Mouse (Mus musculus) gastrocnemius, postnatal 36 days (tissue): ENCODE measurements around the gene Gas7. TPM values are rescaled to one million over a fixed set of nuclear protein-coding genes. Genes with fewer than 3 reads are reported as not detected.

ENCODE experiments used
- DNase-seq, 2 experiments: peaks; one replicate each; pipeline ENCODE4 v3.0.0; 2022
- intact Hi-C: fragments of 180-260 bp; cut with DNase I; formaldehyde crosslinking; loops from one replicate; pipeline ENCODE4 v1.15.1; 2025
- long read RNA-seq, 2 experiments: library from polyadenylated mRNA; stranded (forward); transcript quantifications; one replicate each; pipeline ENCODE4 v2.0.0; 2021
- total RNA-seq, 2 experiments: library from RNA; stranded (reverse); gene quantifications; 2 replicates each; pipeline ENCODE4 v1.2.3; 2021

The Gas7 gene
- 10 to 100 TPM in 1 of 2 experiments, 1 to 10 TPM in 1; 6.9 to 10.2 TPM for total RNA-seq
- long read RNA-seq, experiment 1, full-length matches to known transcripts: 1 of 3 reads
- long read RNA-seq, experiment 1, partial matches to known transcripts: 0 of 3 reads
- long read RNA-seq, experiment 1, other reads (novel, unspliced or antisense): 2 of 3 reads
- long read RNA-seq, experiment 2, partial matches to known transcripts: 1 of 2 reads
- long read RNA-seq, experiment 2, other reads (novel, unspliced or antisense): 1 of 2 reads

GRCm38 (mm10) chr11:67454874-67455526, at the start of gene Gas7:
Gene Gas7, plus strand, starts transcription at chr11:67455437.
- DNase-seq: peak; percentile 28 to 57
- intact Hi-C loops: loop anchor here (10.0 kb wide), 1 partner anchor 190 kb away; no protein-coding TSS in a partner anchor

GRCm38 (mm10) chr11:67414346-67414940, 40.8 kb upstream of the Gas7 start:
- intact Hi-C loops: no loop called here

GRCm38 (mm10) chr11:67423575-67423974, 31.7 kb upstream of the Gas7 start:
- DNase-seq: no peak
- intact Hi-C loops: no loop called here

More at GRCm38 (mm10) chr11:67414346-67414940, 40.8 kb upstream of the Gas7 start:
- DNase-seq: no peak

- peak; percentile 16 to 29 for DNase-seq
Observed at GRCm38 (mm10) chr11:67428196-67428595, 27.0 kb upstream of the Gas7 start.

GRCm38 (mm10) chr11:67429836-67430235, 25.4 kb upstream of the Gas7 start:
- intact Hi-C loops: loop anchor here (5.0 kb wide), 1 partner anchor 217 kb away; no protein-coding TSS in a partner anchor
- DNase-seq: no peak

More at GRCm38 (mm10) chr11:67428196-67428595, 27.0 kb upstream of the Gas7 start:
- intact Hi-C loops: loop anchor here (5.0 kb wide), 1 partner anchor 219 kb away; no protein-coding TSS in a partner anchor

- DNase-seq: no peak
- intact Hi-C loops: no loop called here
Observed at GRCm38 (mm10) chr11:67431116-67431645, 24.1 kb upstream of the Gas7 start.

- intact Hi-C loops: no loop called here
- DNase-seq: no peak
Observed at GRCm38 (mm10) chr11:67431864-67432263, 23.4 kb upstream of the Gas7 start.

- intact Hi-C loops: no loop called here
Observed at GRCm38 (mm10) chr11:67433763-67434162, 21.5 kb upstream of the Gas7 start.

GRCm38 (mm10) chr11:67438746-67439145, 16.5 kb upstream of the Gas7 start:
- peak in 1 of 2 experiments; percentile 32 for DNase-seq
- intact Hi-C loops: no loop called here

More at GRCm38 (mm10) chr11:67433763-67434162, 21.5 kb upstream of the Gas7 start:
- no peak for DNase-seq

- intact Hi-C loops: no loop called here
- no peak for DNase-seq
Observed at GRCm38 (mm10) chr11:67445058-67445825, 10.0 kb upstream of the Gas7 start.

- no peak for DNase-seq
- intact Hi-C loops: loop anchor here (10.0 kb wide), 1 partner anchor 193 kb away; no protein-coding TSS in a partner anchor
Observed at GRCm38 (mm10) chr11:67451525-67451924, 3.7 kb upstream of the Gas7 start.

GRCm38 (mm10) chr11:67455527-67455981, 317 bp downstream of the Gas7 start:
- intact Hi-C loops: loop anchor here (10.0 kb wide), 1 partner anchor 189 kb away; no protein-coding TSS in a partner anchor
- DNase-seq: peak; percentile 28 to 36

- intact Hi-C loops: loop anchor here (10.0 kb wide), 1 partner anchor 189 kb away; no protein-coding TSS in a partner anchor
- DNase-seq: no peak
Observed at GRCm38 (mm10) chr11:67456029-67456428, 792 bp downstream of the Gas7 start.

- DNase-seq: no peak
- intact Hi-C loops: loop anchor here (10.0 kb wide), 1 partner anchor 187 kb away; no protein-coding TSS in a partner anchor
Observed at GRCm38 (mm10) chr11:67458171-67458570, 2.9 kb downstream of the Gas7 start.

- intact Hi-C loops: no loop called here
Observed at GRCm38 (mm10) chr11:67467132-67467531, 11.9 kb downstream of the Gas7 start.

GRCm38 (mm10) chr11:67468846-67469245, 13.6 kb downstream of the Gas7 start:
- peak; percentile 15 to 18 for DNase-seq
- intact Hi-C loops: no loop called here

More at GRCm38 (mm10) chr11:67467132-67467531, 11.9 kb downstream of the Gas7 start:
- peak in 1 of 2 experiments; percentile 6 for DNase-seq

- no peak for DNase-seq
- intact Hi-C loops: no loop called here
Observed at GRCm38 (mm10) chr11:67474590-67474989, 19.4 kb downstream of the Gas7 start.

GRCm38 (mm10) chr11:67479534-67479933, 24.3 kb downstream of the Gas7 start:
- DNase-seq: no peak
- intact Hi-C loops: no loop called here

- intact Hi-C loops: no loop called here
- no peak for DNase-seq
Observed at GRCm38 (mm10) chr11:67480204-67480956, 25.1 kb downstream of the Gas7 start.
